Mouse (Mus musculus) hindbrain, embryonic 14.5 days (tissue): ENCODE measurements around the gene Atp2c2. TPM values are rescaled to one million over a fixed set of nuclear protein-coding genes. Genes with fewer than 3 reads are reported as not detected.

ENCODE experiments used
- ATAC-seq: fragments of 200-750 bp; cut with Nextera tagmentation; 2 replicates; pipeline ENCODE4 v1.8.0; 2017; ENCODE audit warnings: moderate number of reproducible peaks, mild to moderate bottlenecking, moderate TSS enrichment, moderate library complexity; ENCODE audit not compliant: low FRiP score
- DNase-seq: peaks from one replicate; pipeline ENCODE4 v3.0.0-alpha.2; 2015; ENCODE audit warnings: low spot score
- H3K27ac ChIP-seq: fragments of 300-500 bp; sonication (generic); 2 replicates; pipeline ENCODE4 v1.5.1; 2014; ENCODE audit warnings: mild to moderate bottlenecking, moderate library complexity
- H3K27me3 ChIP-seq: fragments of 300-500 bp; sonication (generic); 2 replicates; pipeline ENCODE4 v1.6.1; 2014; ENCODE audit warnings: mild to moderate bottlenecking, low read length, mixed read lengths; ENCODE audit not compliant: control insufficient read depth, insufficient read depth
- H3K36me3 ChIP-seq: fragments of 300-500 bp; sonication (generic); replicated peaks from 2 replicates; pipeline ENCODE4 v1.6.1; 2014; ENCODE audit not compliant: control insufficient read depth, insufficient read depth
- H3K4me1 ChIP-seq: fragments of 300-500 bp; sonication (generic); replicated peaks from 2 replicates; pipeline ENCODE4 v1.6.1; 2014; ENCODE audit warnings: antibody characterized with exemption, low read length, mixed read lengths; ENCODE audit not compliant: control insufficient read depth, insufficient read depth
- H3K4me2 ChIP-seq: fragments of 300-500 bp; sonication (generic); replicated peaks from 2 replicates; pipeline ENCODE4 v1.6.1; 2014; ENCODE audit warnings: mild to moderate bottlenecking, moderate library complexity
- H3K4me3 ChIP-seq: fragments of 300-500 bp; sonication (generic); replicated peaks from 2 replicates; pipeline ENCODE4 v1.5.1; 2014; ENCODE audit warnings: mild to moderate bottlenecking, low read length
- H3K9ac ChIP-seq: fragments of 300-500 bp; sonication (generic); 2 replicates; pipeline ENCODE4 v1.6.1; 2014
- H3K9me3 ChIP-seq: fragments of 300-500 bp; sonication (generic); 2 replicates; pipeline ENCODE4 v1.6.1; 2016; ENCODE audit warnings: low read length; ENCODE audit not compliant: control insufficient read depth
- WGBS: fragments of 180-500 bp; shearing (Covaris S2); extraction: QIAGEN DNeasy Blood & Tissue Kit; methylation state at CpG from one replicate; pipeline ENCODE4 v1.1.7; 2014; 5-methylcytosine and 5-hydroxymethylcytosine counted together
- polyA plus RNA-seq: library from polyadenylated mRNA; unstranded; fragments of >200 nt; fragmentation: Nextera tagmentation; extraction: Ambion mirVana; gene quantifications from 2 replicates; pipeline ENCODE4 v1.2.1, GENCODE M21; 2014

The Atp2c2 gene
- polyA plus RNA-seq, 1 experiment from 2014 or later: 0.13 TPM

DNA sequence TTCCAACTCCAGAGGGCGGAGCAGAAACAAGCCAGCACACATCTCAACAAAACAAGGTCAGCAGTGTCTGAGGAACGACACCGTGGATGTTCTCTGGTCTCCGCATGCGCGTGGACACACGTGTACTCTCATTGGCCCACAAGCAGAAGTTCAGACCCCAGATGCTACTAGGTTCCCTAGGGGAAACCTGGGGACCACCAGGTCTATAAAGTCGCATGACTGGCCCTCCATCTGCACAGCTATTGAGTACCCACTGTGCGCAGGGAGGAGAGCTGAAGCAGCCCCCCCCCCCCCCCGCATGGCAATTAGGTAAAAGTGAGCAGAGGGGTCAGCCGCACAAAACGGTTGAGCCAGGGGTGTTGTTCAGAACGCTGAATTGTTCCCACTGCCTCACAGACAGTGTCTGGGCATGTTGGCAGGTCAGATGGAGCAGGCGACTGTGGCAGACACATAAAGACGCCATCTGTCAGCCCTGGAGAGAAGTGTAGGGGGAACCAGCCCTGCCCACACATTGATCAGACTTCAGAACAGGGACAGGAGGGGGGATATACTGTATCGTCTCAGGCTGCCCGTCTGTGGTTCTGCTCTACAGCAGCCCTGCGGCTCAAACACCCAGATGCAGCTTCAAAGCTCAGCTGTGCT is 86.1 kb downstream of the Atp2c2 start:
- Histone ChIP-seq H3K9me3 (no peaks in the 10 kb centered on the region), H3K27ac (no peak overlapping the region)
- WGBS: 22% methylated on average over 18 of the region's 18 CpGs

GRCm38 (mm10) chr8:119786871-119787270 is 87.1 kb downstream of the Atp2c2 start:
- ATAC-seq (no peak), DNase-seq (no peak)
- WGBS: 85% methylated on average over 3 of the region's 3 CpGs
- Histone ChIP-seq H3K4me2 (no peak overlapping the region), H3K27me3 (no peaks in the 10 kb centered on the region), H3K27ac (no peak overlapping the region), H3K4me1 (peaks cover 14% of the 10 kb centered on the region), H3K9ac (no peak overlapping the region), H3K36me3 (no peaks in the 10 kb centered on the region), H3K9me3 (no peaks in the 10 kb centered on the region), H3K4me3 (no peak overlapping the region)

More for the DNA sequence above, 86.1 kb downstream of the Atp2c2 start:
- DNase-seq (peak; percentile 43), ATAC-seq (peak; percentile 27; the same call in 1 of the 2 replicates)
- Histone ChIP-seq H3K36me3 (no peaks in the 10 kb centered on the region), H3K9ac (peak overlapping the region; percentile 20; the same call in 1 of the 2 replicates), H3K4me2 (no peak overlapping the region), H3K4me1 (peaks cover 14% of the 10 kb centered on the region), H3K27me3 (no peaks in the 10 kb centered on the region), H3K4me3 (no peak overlapping the region)

DNA sequence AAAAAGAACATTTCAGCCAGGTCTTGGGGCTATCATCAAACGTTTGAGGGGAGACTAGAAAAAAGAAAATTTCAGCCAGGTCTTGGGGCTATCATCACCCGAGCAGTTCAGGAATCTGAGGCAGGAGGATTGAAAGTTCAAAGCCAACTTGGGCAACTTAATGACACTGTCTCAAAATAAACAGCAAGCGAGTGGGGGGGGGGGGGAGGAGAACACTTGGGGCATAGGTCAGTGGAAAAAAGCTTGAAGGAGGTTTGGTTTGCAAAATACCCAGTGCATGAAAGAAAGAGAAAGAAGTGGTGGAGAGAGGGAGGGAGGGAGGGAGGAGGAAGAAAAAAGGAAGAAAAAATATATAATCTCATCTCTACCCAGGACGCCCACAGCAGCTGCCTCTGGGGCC is 87.5 kb downstream of the Atp2c2 start:
- peaks cover 18% of the 10 kb centered on the region for H3K4me1 ChIP-seq
- no peaks in the 10 kb centered on the region for H3K36me3 ChIP-seq
- H3K27me3 ChIP-seq: no peaks in the 10 kb centered on the region
- no peak overlapping the region for H3K27ac ChIP-seq
- H3K4me2 ChIP-seq: no peak overlapping the region
- no peaks in the 10 kb centered on the region for H3K9me3 ChIP-seq
- no peak overlapping the region for H3K4me3 ChIP-seq
- no peak for DNase-seq
- no peak overlapping the region for H3K9ac ChIP-seq
- no peak for ATAC-seq
- 55% methylated on average over 4 of the region's 4 CpGs for WGBS

- Histone ChIP-seq H3K4me1 (peaks cover 18% of the 10 kb centered on the region), H3K9ac (no peak overlapping the region), H3K36me3 (no peaks in the 10 kb centered on the region), H3K4me3 (no peak overlapping the region), H3K27ac (no peak overlapping the region), H3K27me3 (no peaks in the 10 kb centered on the region), H3K9me3 (no peaks in the 10 kb centered on the region), H3K4me2 (no peak overlapping the region)
- ATAC-seq (no peak), DNase-seq (no peak)
- 66% methylated on average over 9 of the region's 9 CpGs for WGBS
These were observed 89.0 kb downstream of the Atp2c2 start for GRCm38 (mm10) chr8:119788607-119789381.

DNA sequence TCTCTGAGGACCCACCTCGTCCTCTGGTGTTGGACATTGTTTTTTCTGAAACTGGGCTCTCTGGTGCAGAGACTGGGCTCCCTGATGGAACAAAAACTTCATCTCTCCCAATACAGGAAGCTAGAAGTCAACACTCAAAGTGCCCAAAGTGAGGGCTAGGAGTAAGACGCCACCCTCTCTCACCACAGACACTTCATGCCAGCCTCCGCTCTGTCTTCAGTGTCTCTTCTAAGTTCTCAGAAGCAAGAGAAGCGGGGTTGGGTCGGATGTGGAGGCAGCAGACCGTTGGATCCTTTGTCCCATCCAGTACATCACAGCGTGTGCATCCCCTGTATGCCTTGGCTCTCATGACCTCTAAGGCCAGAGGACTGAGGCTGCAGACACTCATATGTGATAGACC is 89.8 kb downstream of the Atp2c2 start:
- H3K9me3 ChIP-seq: no peaks in the 10 kb centered on the region
- H3K9ac ChIP-seq: no peak overlapping the region
- DNase-seq (no peak), ATAC-seq (no peak)
- no peaks in the 10 kb centered on the region for H3K36me3 ChIP-seq
- no peak overlapping the region for H3K4me2 ChIP-seq
- no peak overlapping the region for H3K4me3 ChIP-seq
- no peak overlapping the region for H3K27ac ChIP-seq
- 78% methylated on average over 7 of the region's 7 CpGs for WGBS
- no peaks in the 10 kb centered on the region for H3K27me3 ChIP-seq
- peaks cover 18% of the 10 kb centered on the region for H3K4me1 ChIP-seq

DNA sequence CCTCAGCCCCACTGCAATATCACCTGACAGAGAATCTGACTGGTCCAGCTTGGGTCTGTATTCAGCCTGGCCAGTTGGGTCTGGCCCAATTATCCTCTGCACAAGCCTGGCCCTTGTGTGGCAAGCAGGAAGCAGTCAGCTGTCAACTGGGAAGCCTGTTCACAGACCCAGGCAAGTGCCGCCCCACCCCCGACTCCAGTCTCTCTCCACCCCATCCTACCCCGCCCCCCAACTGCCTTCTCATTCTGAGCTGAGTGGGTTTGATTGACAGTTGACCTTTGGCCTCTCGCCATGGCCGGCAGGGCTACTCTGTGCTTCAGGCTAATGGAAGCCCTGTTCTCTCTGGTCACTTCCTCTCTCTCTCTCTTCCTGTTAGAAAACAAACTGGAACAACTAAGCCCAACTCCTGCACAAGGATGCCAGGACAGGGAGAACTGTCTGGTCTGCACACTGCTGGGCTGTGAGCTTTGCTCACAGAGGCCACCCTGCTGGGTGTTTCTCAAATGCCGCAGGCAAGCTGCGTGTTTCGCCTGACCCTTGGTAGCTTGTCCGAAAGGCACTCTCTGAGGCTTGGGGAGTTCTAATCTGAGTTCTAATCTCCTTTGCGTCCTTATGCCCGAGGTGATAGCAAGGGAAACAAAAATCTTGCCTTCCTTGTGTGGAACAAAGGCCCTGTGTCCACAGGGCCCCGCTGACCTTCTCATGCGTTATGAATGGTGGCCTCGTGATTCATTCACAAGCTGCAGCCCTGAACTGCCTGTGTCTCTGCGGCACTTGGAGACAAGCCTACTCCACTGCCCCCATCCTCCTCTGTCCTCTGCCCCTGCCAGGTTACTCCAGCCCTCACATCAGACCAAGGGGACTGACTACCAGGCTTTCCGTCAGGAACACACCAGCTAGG is 92.2 kb downstream of the Atp2c2 start:
- Histone ChIP-seq H3K4me1 (peaks cover 8% of the 10 kb centered on the region; the same call in 1 of the 2 replicates), H3K27me3 (no peaks in the 10 kb centered on the region), H3K4me2 (no peak overlapping the region), H3K27ac (peak overlapping the region; percentile 68), H3K36me3 (no peaks in the 10 kb centered on the region), H3K4me3 (no peak overlapping the region), H3K9ac (no peak overlapping the region), H3K9me3 (no peaks in the 10 kb centered on the region)
- WGBS: 9% methylated on average over 16 of the region's 16 CpGs
- DNase-seq (no peak), ATAC-seq (peak; percentile 66; the same call in 1 of the 2 replicates)

- H3K4me1 ChIP-seq: peaks cover 14% of the 10 kb centered on the region
- DNase-seq (no peak), ATAC-seq (no peak)
- H3K4me2 ChIP-seq: no peak overlapping the region
- H3K9ac ChIP-seq: no peak overlapping the region
- WGBS: 45% methylated on average over 7 of the region's 7 CpGs
- no peak overlapping the region for H3K27ac ChIP-seq
- no peak overlapping the region for H3K4me3 ChIP-seq
- no peaks in the 10 kb centered on the region for H3K27me3 ChIP-seq
- H3K9me3 ChIP-seq: no peaks in the 10 kb centered on the region
- H3K36me3 ChIP-seq: no peaks in the 10 kb centered on the region
These were observed 94.9 kb downstream of the Atp2c2 start for GRCm38 (mm10) chr8:119794689-119795088.

GRCm38 (mm10) chr8:119795651-119796050 is 95.8 kb downstream of the Atp2c2 start:
- Histone ChIP-seq H3K27ac (no peak overlapping the region), H3K9ac (no peak overlapping the region), H3K4me3 (no peak overlapping the region), H3K9me3 (no peaks in the 10 kb centered on the region), H3K4me1 (peaks cover 14% of the 10 kb centered on the region), H3K27me3 (no peaks in the 10 kb centered on the region), H3K4me2 (no peak overlapping the region), H3K36me3 (no peaks in the 10 kb centered on the region)
- no peak for ATAC-seq
- no peak for DNase-seq
- 93% methylated on average over 3 of the region's 3 CpGs for WGBS
